Mouse (Mus musculus): ENCODE measurements at regions not wholly inside any gene's neighbourhood (a gene's known extent, or its start where the extent isn't known, plus 50 kb on each side); places are given as distances from the start of the nearest gene placed in this dataset.

DNA sequence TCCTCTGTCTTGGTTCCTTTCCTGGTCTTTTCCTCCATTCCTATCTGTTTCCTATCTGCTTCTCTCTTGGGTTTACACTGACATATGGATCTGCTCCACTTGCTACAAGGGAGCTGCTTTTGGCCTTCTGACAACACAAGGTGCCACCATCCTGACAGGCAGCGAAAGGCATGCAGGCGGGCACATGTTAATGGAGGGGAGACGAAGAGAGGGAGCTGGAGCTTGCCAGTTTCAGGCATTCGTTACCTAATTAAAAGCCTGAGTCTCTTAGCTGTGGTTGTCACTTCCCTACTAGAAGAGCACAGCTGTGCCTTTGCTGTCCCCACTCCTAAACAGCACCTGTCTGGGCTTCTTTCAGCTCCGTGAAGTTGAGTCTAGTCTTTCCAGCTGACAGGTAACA is 711.5 kb upstream of the Kirrel3 start:
- Histone ChIP-seq H3K9ac (ENCODE audit: insufficient read depth, low read depth) (no peak overlapping the region), H3K27me3 (replicated peaks) (no peaks in the 10 kb centered on the region), H3K4me1 (ENCODE audit: control insufficient read depth in 1 of 2, insufficient read depth in 2 of 2) (no peaks in the 10 kb centered on the region), H3K36me3 (replicated peaks in 1 of 2; ENCODE audit: control insufficient read depth in 1 of 2, insufficient read depth in 1 of 2, low read length in 1 of 2) (no peaks in the 10 kb centered on the region), H3K27ac (ENCODE audit: insufficient read depth, low read depth) (no peak overlapping the region), H3K9me3 (replicated peaks; ENCODE audit: low read length) (no peaks in the 10 kb centered on the region), H3K4me3 (replicated peaks in 1 of 3; ENCODE audit: low read depth in 2 of 3, low read length in 2 of 3, poor library complexity in 1 of 3) (no peak overlapping the region), H3K79me2 (replicated peaks; ENCODE audit: control insufficient read depth, extremely low read depth, insufficient read depth, poor library complexity, severe bottlenecking) (no peaks in the 10 kb centered on the region), H3K4me2 (ENCODE audit: insufficient read depth, low read depth, poor library complexity, severe bottlenecking) (no peak overlapping the region)
- no peak for DNase-seq (ENCODE audit: extremely low read depth)
- in situ Hi-C loops (cut with MboI; ENCODE audit: low pct_ligation_motif_present, low pct_unique_long_range_greater_than_20kb, low sequenced_read_pairs) (no loop called here), dilution Hi-C loops (cut with MboI; ENCODE audit: extremely low pct_ligation_motif_present, extremely low pct_unique_long_range_greater_than_20kb, low sequenced_read_pairs) (no loop called here)
- TF ChIP-seq BHLHE40 (IDR thresholded peaks at IDR 0.05; ENCODE audit: low read depth, low read length) = no peak
- TF ChIP-seq JUN (IDR thresholded peaks at IDR 0.05; ENCODE audit: insufficient read depth, low read depth, low read length) = no peak
- no peak for TF ChIP-seq ELF1 (IDR thresholded peaks at IDR 0.05; ENCODE audit: low read depth, low read length)
- no peak for TF ChIP-seq USF1 (IDR thresholded peaks at IDR 0.05; ENCODE audit: low read depth, low read length)
- TF ChIP-seq MAX (IDR thresholded peaks at IDR 0.05; ENCODE audit: low read length) = no peak
- no peak for TF ChIP-seq POLR2AphosphoS2 (IDR thresholded peaks at IDR 0.05; ENCODE audit: low read depth, low read length)

- dilution Hi-C loops (cut with MboI; ENCODE audit: extremely low pct_ligation_motif_present, extremely low pct_unique_long_range_greater_than_20kb, low sequenced_read_pairs) = no loop called here
- in situ Hi-C loops (cut with MboI; ENCODE audit: low pct_ligation_motif_present, low pct_unique_long_range_greater_than_20kb, low sequenced_read_pairs) = no loop called here
- Histone ChIP-seq H3K27ac (ENCODE audit: insufficient read depth, low read depth) (no peak overlapping the region), H3K27me3 (replicated peaks) (no peaks in the 10 kb centered on the region), H3K4me2 (ENCODE audit: insufficient read depth, low read depth, poor library complexity, severe bottlenecking) (no peak overlapping the region), H3K36me3 (replicated peaks in 1 of 2; ENCODE audit: control insufficient read depth in 1 of 2, insufficient read depth in 1 of 2, low read length in 1 of 2) (no peaks in the 10 kb centered on the region), H3K9me3 (replicated peaks; ENCODE audit: low read length) (no peaks in the 10 kb centered on the region), H3K79me2 (replicated peaks; ENCODE audit: control insufficient read depth, extremely low read depth, insufficient read depth, poor library complexity, severe bottlenecking) (no peaks in the 10 kb centered on the region), H3K4me1 (ENCODE audit: control insufficient read depth in 1 of 2, insufficient read depth in 2 of 2) (no peaks in the 10 kb centered on the region; a peak in 1 of 4 replicates), H3K4me3 (replicated peaks in 1 of 3; ENCODE audit: low read depth in 2 of 3, low read length in 2 of 3, poor library complexity in 1 of 3) (no peak overlapping the region), H3K9ac (ENCODE audit: insufficient read depth, low read depth) (no peak overlapping the region)
- TF ChIP-seq USF2 (conservative IDR thresholded peaks at IDR 0.05; ENCODE audit: low read depth, low read length) = no peak
- TF ChIP-seq SIN3A (IDR thresholded peaks at IDR 0.05; ENCODE audit: low read length) = no peak
- TF ChIP-seq MXI1 (IDR thresholded peaks at IDR 0.05; ENCODE audit: low read depth, low read length) = no peak
- TF ChIP-seq PAX5 (IDR thresholded peaks at IDR 0.05; ENCODE audit: low read length) = no peak
- TF ChIP-seq NELFE (IDR thresholded peaks at IDR 0.05; ENCODE audit: low read depth, low read length) = no peak
- no peak for TF ChIP-seq SMC3 (IDR thresholded peaks at IDR 0.05; ENCODE audit: low read depth, low read length)
- no peak for TF ChIP-seq POLR2A (IDR thresholded peaks at IDR 0.05; ENCODE audit: low read depth, low read length)
- TF ChIP-seq TBP (conservative IDR thresholded peaks at IDR 0.05; ENCODE audit: low read depth, low read length) = no peak
- no peak for TF ChIP-seq BHLHE40 (IDR thresholded peaks at IDR 0.05; ENCODE audit: low read depth, low read length)
- TF ChIP-seq CHD2 (IDR thresholded peaks at IDR 0.05; ENCODE audit: low read length) = no peak
- TF ChIP-seq ZMIZ1 (IDR thresholded peaks at IDR 0.05; ENCODE audit: low read depth, low read length) = no peak
- TF ChIP-seq ETS1 (conservative IDR thresholded peaks at IDR 0.05; ENCODE audit: low read depth, low read length) = no peak
- no peak for TF ChIP-seq RCOR1 (conservative IDR thresholded peaks at IDR 0.05; ENCODE audit: low read depth, low read length)
- TF ChIP-seq ELF1 (IDR thresholded peaks at IDR 0.05; ENCODE audit: low read depth, low read length) = no peak
- DNase-seq (ENCODE audit: extremely low read depth) = no peak
Measured at GRCm38 (mm10) chr9:33790617-33791016, 695.1 kb upstream of the Kirrel3 start.
